In genomic region chr10:90546635-90547034, GRCm38 (mm10) we compare ENCODE assay signal across 25 mouse cellular contexts.
A peak's percentile ranks its signal among the peaks of the same experiment; 100 is the strongest.
DNase-seq lines count a peak whose midpoint lies in the region; ATAC-seq lines count a peak whose summit lies in the region.
"Had no signal": no experiment of that assay in that cellular context is flagged by ENCODE, and none has a peak within 500 bp of the region (broad histone marks: within the 10 kb centered on the region; RNA-seq: fewer than 3 reads in every experiment).

No protein-coding gene starts in this region.

- no peaks in the 10 kb centered on the region for H3K36me3 ChIP-seq in midbrain, embryonic 11.5 days (ENCODE audit: control insufficient read depth, insufficient read depth, low read length)
- no peaks in the 10 kb centered on the region for H3K36me3 ChIP-seq in midbrain, embryonic 13.5 days
- H3K36me3 ChIP-seq: embryonic facial prominence, embryonic 12.5 days; hindbrain, embryonic 13.5 days; limb, embryonic 12.5 days; liver, embryonic 12.5 days; midbrain, embryonic 10.5 days had no signal

- H3K27me3 ChIP-seq in midbrain, embryonic 11.5 days (ENCODE audit: control insufficient read depth, insufficient read depth, low read length): no peaks in the 10 kb centered on the region
- H3K27me3 ChIP-seq in midbrain, embryonic 13.5 days: no peaks in the 10 kb centered on the region
- H3K27me3 ChIP-seq: embryonic facial prominence, embryonic 12.5 days; forebrain, embryonic 13.5 days; hindbrain, embryonic 13.5 days; limb, embryonic 12.5 days; liver, embryonic 12.5 days had no signal

- H3K4me3 ChIP-seq in midbrain, embryonic 11.5 days (ENCODE audit: low read depth, low read length): no peak overlapping the region
- H3K4me3 ChIP-seq in midbrain, embryonic 13.5 days (replicated peaks): no peak overlapping the region
- H3K4me3 ChIP-seq: embryonic facial prominence, embryonic 12.5 days; erythroblast, embryonic 14.5 days; forebrain, embryonic 13.5 days; gastrocnemius, adult 2 months; hindbrain, embryonic 13.5 days; limb, embryonic 12.5 days; liver, embryonic 12.5 days; midbrain, embryonic 10.5 days had no signal

- H3K4me2 ChIP-seq in midbrain, embryonic 11.5 days: no peak overlapping the region
- H3K4me2 ChIP-seq in midbrain, embryonic 13.5 days (replicated peaks): no peak overlapping the region
- H3K4me2 ChIP-seq: embryonic facial prominence, embryonic 12.5 days; forebrain, embryonic 13.5 days; hindbrain, embryonic 13.5 days; limb, embryonic 12.5 days; liver, embryonic 12.5 days had no signal

- H3K4me1 ChIP-seq in midbrain, embryonic 11.5 days (ENCODE audit: control insufficient read depth, insufficient read depth, low read length): no peaks in the 10 kb centered on the region
- no peaks in the 10 kb centered on the region for H3K4me1 ChIP-seq in midbrain, embryonic 13.5 days (replicated peaks)
- H3K4me1 ChIP-seq: embryonic facial prominence, embryonic 12.5 days; forebrain, embryonic 13.5 days; hindbrain, embryonic 13.5 days; limb, embryonic 12.5 days; liver, embryonic 12.5 days had no signal

- ATAC-seq in frontal cortex, adult (ENCODE audit: low TSS enrichment): peak; percentile 100
- no peak for ATAC-seq in midbrain, embryonic 11.5 days (ENCODE audit: low FRiP score)
- no peak for ATAC-seq in midbrain, embryonic 13.5 days
- ATAC-seq: activated CD4-positive, CD25-positive, alpha-beta regulatory T cell, adult 4 months; forebrain, embryonic 13.5 days; inflammation-experienced regulatory T-cells, adult 6 months; liver, embryonic 12.5 days had no signal

- no peak for DNase-seq in frontal cortex, postnatal 10 days (ENCODE audit: low spot score in 2 of 2)
- peak; percentile 80 for DNase-seq in midbrain, embryonic 11.5 days (ENCODE audit: low spot score, missing footprints)
- peak; percentile 71 for DNase-seq in brain, adult 2 months (ENCODE audit: low read depth, low spot score)
- peak; percentile 10 for DNase-seq in brain, embryonic 18.5 days (ENCODE audit: low read depth, low spot score)
- DNase-seq in yolk sac, embryonic 10.5 days (ENCODE audit: low spot score): no peak
- DNase-seq: adrenal gland, adult 8-10 months; cerebellum, adult 8-10 months; cerebellum, postnatal 36 days; gastrocnemius, adult 2 months; kidney, adult 18-20 months; kidney, postnatal 4 days; lung, adult 18-20 months; lung, postnatal 10 days had no signal

- H3K27ac ChIP-seq in midbrain, embryonic 11.5 days (ENCODE audit: low read depth, low read length): no peak overlapping the region
- H3K27ac ChIP-seq in midbrain, embryonic 13.5 days: no peak overlapping the region
- H3K27ac ChIP-seq: embryonic facial prominence, embryonic 12.5 days; forebrain, embryonic 13.5 days; gastrocnemius, adult 2 months; hindbrain, embryonic 13.5 days; limb, embryonic 12.5 days; liver, embryonic 12.5 days; midbrain, embryonic 10.5 days; stomach, postnatal 0 days had no signal

- H3K9me3 ChIP-seq in midbrain, embryonic 11.5 days (ENCODE audit: control insufficient read depth, low read length): no peaks in the 10 kb centered on the region
- H3K9me3 ChIP-seq in midbrain, embryonic 13.5 days: no peaks in the 10 kb centered on the region
- H3K9me3 ChIP-seq: embryonic facial prominence, embryonic 12.5 days; forebrain, embryonic 13.5 days; limb, embryonic 12.5 days; liver, embryonic 12.5 days; midbrain, embryonic 10.5 days had no signal

- no peak overlapping the region for H3K9ac ChIP-seq in midbrain, embryonic 11.5 days (ENCODE audit: low read length)
- no peak overlapping the region for H3K9ac ChIP-seq in midbrain, embryonic 13.5 days (replicated peaks)
- H3K9ac ChIP-seq: embryonic facial prominence, embryonic 12.5 days; forebrain, embryonic 13.5 days; hindbrain, embryonic 13.5 days; limb, embryonic 12.5 days; liver, embryonic 12.5 days had no signal

- 47% methylated on average over 3 of the region's 3 CpGs for WGBS in midbrain, embryonic 11.5 days
- WGBS in midbrain, embryonic 13.5 days: 43% methylated on average over 3 of the region's 3 CpGs

Comparison
In these comparisons a context has a peak if more than half of its experiments do, and no peak if none do; other contexts are left out.
1. DNase-seq: peak in midbrain, embryonic 11.5 days (single experiment), brain, adult 2 months (single experiment) and brain, embryonic 18.5 days (single experiment); none in frontal cortex, postnatal 10 days (0 of 2) and yolk sac, embryonic 10.5 days (single experiment).